Mouse (Mus musculus) cerebellum, adult 9-11 months (tissue): ENCODE data around the gene Hivep2.
A peak's percentile ranks its signal among the peaks of the same experiment; 100 is the strongest.

Experiments used
- DNase-seq: peaks from one replicate; pipeline ENCODE4 v3.0.0; 2022

Hivep2 gene

GRCm38 (mm10) chr10:14050586-14050985 lies 84.7 kb downstream of the Hivep2 start:
- DNase-seq, result no peak

- DNase-seq, result no peak
Observed at GRCm38 (mm10) chr10:14052109-14052689, 86.3 kb downstream of the Hivep2 start.

GRCm38 (mm10) chr10:14054860-14055259 lies 89.0 kb downstream of the Hivep2 start:
- no peak for DNase-seq

GRCm38 (mm10) chr10:14055533-14055981 lies 89.7 kb downstream of the Hivep2 start:
- peak; percentile 85 for DNase-seq

GRCm38 (mm10) chr10:14056057-14056456 lies 90.2 kb downstream of the Hivep2 start:
- DNase-seq, result no peak

- DNase-seq, result peak; percentile 88
Observed at GRCm38 (mm10) chr10:14056584-14057451, 90.9 kb downstream of the Hivep2 start.

GRCm38 (mm10) chr10:14057841-14058605 lies 92.1 kb downstream of the Hivep2 start:
- no peak for DNase-seq

- no peak for DNase-seq
Observed at GRCm38 (mm10) chr10:14058742-14059141, 92.9 kb downstream of the Hivep2 start.

- DNase-seq, result no peak
Observed at GRCm38 (mm10) chr10:14059581-14059980, 93.7 kb downstream of the Hivep2 start.

- DNase-seq, result no peak
Observed at GRCm38 (mm10) chr10:14060302-14060701, 94.4 kb downstream of the Hivep2 start.

- no peak for DNase-seq
Observed at GRCm38 (mm10) chr10:14063226-14063625, 97.4 kb downstream of the Hivep2 start.

GRCm38 (mm10) chr10:14064759-14065395 lies 99.0 kb downstream of the Hivep2 start:
- DNase-seq, result peak; percentile 52

GRCm38 (mm10) chr10:14067802-14068201 lies 101.9 kb downstream of the Hivep2 start:
- DNase-seq, result no peak

- DNase-seq, result no peak
Observed at GRCm38 (mm10) chr10:14070498-14071079, 104.7 kb downstream of the Hivep2 start.

GRCm38 (mm10) chr10:14072504-14072903 lies 106.6 kb downstream of the Hivep2 start:
- no peak for DNase-seq

GRCm38 (mm10) chr10:14075767-14076166 lies 109.9 kb downstream of the Hivep2 start:
- DNase-seq, result no peak

GRCm38 (mm10) chr10:14076880-14077279 lies 111.0 kb downstream of the Hivep2 start:
- DNase-seq, result no peak

GRCm38 (mm10) chr10:14080830-14081229 lies 115.0 kb downstream of the Hivep2 start:
- no peak for DNase-seq

- DNase-seq, result no peak
Observed at GRCm38 (mm10) chr10:14081824-14082223, 115.9 kb downstream of the Hivep2 start.

GRCm38 (mm10) chr10:14082275-14082674 lies 116.4 kb downstream of the Hivep2 start:
- DNase-seq, result peak; percentile 94

GRCm38 (mm10) chr10:14085241-14085659 lies 119.4 kb downstream of the Hivep2 start:
- peak; percentile 71 for DNase-seq

GRCm38 (mm10) chr10:14085882-14086515 lies 120.1 kb downstream of the Hivep2 start:
- no peak for DNase-seq
